Mouse (Mus musculus) testis, adult 2 months (tissue): ENCODE measurements around the gene Smim27.

Source experiments
- CTCF ChIP-seq: fragments of 200-500 bp; IDR thresholded peaks from 2 replicates; pipeline ENCODE4 v1.5.1; 2012; ENCODE audit warnings: low read depth, mild to moderate bottlenecking, inconsistent platforms, low read length, moderate library complexity; ENCODE audit not compliant: control insufficient read depth, insufficient read depth, insufficient replicate concordance
- POLR2A ChIP-seq: fragments of 200-500 bp; IDR thresholded peaks from 2 replicates; pipeline ENCODE4 v1.6.1; 2012; ENCODE audit warnings: low read depth, mild to moderate bottlenecking, inconsistent platforms, low read length, moderate library complexity; ENCODE audit not compliant: control insufficient read depth

DNA sequence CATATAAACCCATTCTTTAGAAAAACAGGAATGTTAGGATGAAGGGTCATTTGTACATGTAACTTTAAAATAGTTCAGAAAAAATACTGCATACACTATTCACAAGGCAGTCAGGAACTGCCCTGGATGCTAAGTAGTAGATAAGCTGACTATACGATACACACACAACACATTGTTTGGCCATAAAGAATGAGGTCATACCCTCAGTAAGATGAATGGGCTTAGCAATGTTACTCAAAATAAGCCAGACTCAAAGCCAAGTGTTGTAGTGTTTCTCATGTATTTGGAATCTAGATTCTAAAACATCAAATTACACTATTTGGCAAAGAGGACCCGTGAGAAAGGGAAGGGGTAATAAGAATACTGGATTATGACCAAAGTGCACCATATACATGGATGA, 15.6 kb upstream of the Smim27 start:
- TF ChIP-seq POLR2A = no peak
- no peak for TF ChIP-seq CTCF
